13 mouse cellular contexts compared by ENCODE assay signal in the genomic region with DNA sequence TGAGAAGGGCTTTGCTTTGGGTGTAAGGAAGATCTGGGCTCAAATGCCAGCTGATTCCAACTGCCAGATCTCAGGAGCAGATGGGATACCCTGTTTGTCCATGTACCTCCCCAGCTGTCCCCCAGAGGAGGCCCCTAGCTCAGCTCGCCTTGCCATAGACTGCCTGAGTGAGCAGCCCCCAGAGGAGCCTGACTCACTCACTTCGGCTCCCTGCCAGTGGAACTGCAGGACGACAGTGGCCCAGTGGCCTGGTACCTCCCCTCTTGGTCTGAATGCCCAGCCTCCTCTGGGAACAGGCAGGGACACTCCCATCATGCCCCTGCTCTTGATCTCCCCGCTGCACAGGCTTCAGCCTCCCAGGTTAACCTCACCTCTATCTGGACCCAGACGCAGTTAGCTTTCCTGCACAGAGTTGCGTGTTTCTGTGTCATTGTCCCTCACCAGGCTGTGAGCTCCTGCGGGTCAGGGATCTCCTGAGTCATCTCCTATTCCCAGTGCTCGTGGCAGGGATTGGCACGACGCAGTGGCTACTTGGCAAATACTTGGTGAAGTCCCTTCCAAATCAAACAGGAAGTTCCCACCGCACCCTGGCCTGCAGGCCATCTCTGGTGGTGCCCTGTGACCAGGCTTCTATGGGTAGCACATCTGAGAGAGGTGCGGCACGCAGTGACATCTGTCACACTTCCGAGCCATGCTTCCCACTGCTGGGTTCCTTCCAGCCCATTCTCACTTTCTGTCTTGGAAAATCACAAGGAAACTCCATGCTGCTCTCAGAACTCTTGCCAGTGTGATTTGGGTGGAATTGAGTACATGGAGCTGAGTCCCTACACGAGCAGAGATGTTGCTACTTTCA. TPM values are rescaled to one million over a fixed set of nuclear protein-coding genes. Genes with fewer than 3 reads are reported as not detected.
DNase-seq lines count a peak whose midpoint lies in the region; ATAC-seq lines count a peak whose summit lies in the region.
"Had no signal": no experiment of that assay in that cellular context is flagged by ENCODE, and none has a peak within 500 bp of the region (broad histone marks: within the 10 kb centered on the region; RNA-seq: fewer than 3 reads in every experiment).

No protein-coding gene starts in this region.

- H3K27me3 ChIP-seq in forebrain, embryonic 10.5 days (ENCODE audit: poor library complexity, severe bottlenecking): peaks cover 16% of the 10 kb centered on the region
- no peaks in the 10 kb centered on the region; the same call in 1 of the 2 replicates for H3K27me3 ChIP-seq in forebrain, embryonic 13.5 days
- H3K27me3 ChIP-seq in liver, embryonic 12.5 days (replicated peaks): no peaks in the 10 kb centered on the region; the same call in 1 of the 2 replicates

- DNase-seq in forebrain, embryonic 10.5 days (ENCODE audit: extremely low spot score, low spot score): no peak
- DNase-seq in retina, postnatal 1 day: peak; percentile 37
- DNase-seq in retina, embryonic 14.5 days (ENCODE audit: low spot score): no peak
- DNase-seq in cerebellum, adult 8-10 months: peak; percentile 65
- DNase-seq in left cerebral cortex, postnatal 4 days: peak; percentile 92
- no peak for DNase-seq in spleen, postnatal 4 days (ENCODE audit: low spot score in 2 of 2)
- DNase-seq: kidney, adult 9 months had no signal

- no peaks in the 10 kb centered on the region for H3K36me3 ChIP-seq in forebrain, embryonic 10.5 days (replicated peaks)
- no peaks in the 10 kb centered on the region for H3K36me3 ChIP-seq in forebrain, embryonic 13.5 days (ENCODE audit: poor library complexity, severe bottlenecking)
- no peaks in the 10 kb centered on the region for H3K36me3 ChIP-seq in liver, embryonic 12.5 days

- 74% methylated on average over 15 of the region's 15 CpGs for WGBS in forebrain, embryonic 10.5 days
- 69% methylated on average over 15 of the region's 15 CpGs for WGBS in forebrain, embryonic 13.5 days
- 58% methylated on average over 15 of the region's 15 CpGs for WGBS in liver, embryonic 12.5 days (ENCODE audit: insufficient replicate concordance)

- peaks cover 20% of the 10 kb centered on the region for H3K4me1 ChIP-seq in forebrain, embryonic 10.5 days
- H3K4me1 ChIP-seq in forebrain, embryonic 13.5 days: peaks cover 21% of the 10 kb centered on the region
- no peaks in the 10 kb centered on the region for H3K4me1 ChIP-seq in liver, embryonic 12.5 days

- no peak overlapping the region for H3K9ac ChIP-seq in forebrain, embryonic 13.5 days
- H3K9ac ChIP-seq in liver, embryonic 12.5 days: no peak overlapping the region
- H3K9ac ChIP-seq: liver, embryonic 14.5 days had no signal

- no peak for ATAC-seq in forebrain, embryonic 13.5 days
- no peak for ATAC-seq in liver, embryonic 12.5 days

- 0 out of 2 replicates have a peak overlapping the region, but pooled peaks have one; percentile 33 for H3K27ac ChIP-seq in forebrain, embryonic 10.5 days
- H3K27ac ChIP-seq in forebrain, embryonic 13.5 days: no peak overlapping the region
- no peak overlapping the region for H3K27ac ChIP-seq in liver, embryonic 12.5 days
- H3K27ac ChIP-seq: liver, embryonic 14.5 days had no signal

- H3K4me3 ChIP-seq in forebrain, embryonic 10.5 days: no peak overlapping the region
- no peak overlapping the region for H3K4me3 ChIP-seq in forebrain, embryonic 13.5 days
- H3K4me3 ChIP-seq in liver, embryonic 12.5 days: no peak overlapping the region
- H3K4me3 ChIP-seq: megakaryocyte, embryonic 14.5 days had no signal

- H3K4me2 ChIP-seq in forebrain, embryonic 13.5 days: no peak overlapping the region
- H3K4me2 ChIP-seq in liver, embryonic 12.5 days: no peak overlapping the region

- intact Hi-C loops in left cerebral cortex, postnatal 4 days (cut with DNase I): no loop called here

- no peaks in the 10 kb centered on the region for H3K9me3 ChIP-seq in forebrain, embryonic 10.5 days
- H3K9me3 ChIP-seq in forebrain, embryonic 13.5 days (replicated peaks): no peaks in the 10 kb centered on the region
- no peaks in the 10 kb centered on the region for H3K9me3 ChIP-seq in liver, embryonic 12.5 days (replicated peaks)
- H3K9me3 ChIP-seq: megakaryocyte, embryonic 14.5 days had no signal

RNA-seq across cellular contexts. Expression of gene Cacng2, which starts 40.8 kb away (rescaled TPM):
- polyA plus RNA-seq in forebrain, embryonic 10.5 days (2016; fragmentation: Nextera tagmentation; extraction: Ambion mirVana): 0.05 and 0.20 TPM in 2 replicates
- 3.5 and 4.4 TPM in 2 replicates for polyA plus RNA-seq in forebrain, embryonic 13.5 days (2015; fragmentation: Nextera tagmentation; extraction: Ambion mirVana)
- total RNA-seq in left cerebral cortex, postnatal 4 days (2021): 10 to 100 TPM; 36.0 to 36.7 TPM
- polyA plus RNA-seq in liver, embryonic 12.5 days (2016; fragmentation: Nextera tagmentation; extraction: Ambion mirVana): not detected in 2 replicates
- polyA plus RNA-seq: heart, embryonic 16.5 days; liver, embryonic 14.5 days; urinary bladder, adult 2 months had no signal

Comparison
In these comparisons a context has a peak if more than half of its experiments do, and no peak if none do; other contexts are left out.
1. DNase-seq: peak in retina, postnatal 1 day (single experiment), cerebellum, adult 8-10 months (single experiment) and left cerebral cortex, postnatal 4 days (single experiment); none in forebrain, embryonic 10.5 days (single experiment), retina, embryonic 14.5 days (single experiment) and spleen, postnatal 4 days (0 of 2).